Mouse (Mus musculus): ENCODE data around the gene Gm9639. TPM values are rescaled to one million over a fixed set of nuclear protein-coding genes. Genes with fewer than 3 reads are reported as not detected.
"Not testable (repeated sequence)": the region's sequence is repeated elsewhere in the genome, so short reads cannot be mapped to it uniquely, and the experiment has no call there.

Gene Gm9639
- polyA plus RNA-seq, 1 experiment, result not detected

DNA sequence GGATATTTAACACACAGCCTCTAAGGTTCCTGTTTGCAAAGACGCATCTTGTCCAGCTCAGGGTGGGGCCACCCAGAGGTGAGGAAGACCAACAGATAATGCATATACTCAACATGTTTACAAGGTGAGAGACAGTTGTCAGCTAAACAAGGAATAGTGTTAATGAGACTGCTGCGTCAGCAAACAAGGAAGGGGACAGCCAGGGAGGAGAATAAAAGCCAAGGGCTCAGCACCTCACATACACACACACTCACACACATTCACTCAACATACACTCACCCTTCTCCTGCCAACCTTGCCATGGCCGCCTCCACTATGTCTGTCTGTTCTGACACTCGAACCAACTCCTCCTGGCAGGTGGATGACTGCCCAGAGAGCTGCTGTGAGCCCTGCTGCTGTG is 19.5 kb upstream of the Gm9639 start, which contains the start of gene Gm2696:
TSS of gene Gm2696 (plus strand) at position 301 of the 400 bp plus-strand sequence.
- WGBS, result 41% methylated on average over 4 of the region's 4 CpGs
- Histone ChIP-seq H3K4me1 (ENCODE audit: control insufficient read depth, insufficient read depth, insufficient read length, low read length) (no peaks in the 10 kb centered on the region), H3K4me3 (ENCODE audit: low read depth, low read length) (no peak within 1 kb of the TSS), H3K27ac (ENCODE audit: insufficient read depth, low read depth, low read length) (no peak within 1 kb of the TSS), H3K36me3 (ENCODE audit: control insufficient read depth, insufficient read depth, low read length) (no peaks in the 10 kb centered on the region), H3K27me3 (ENCODE audit: control insufficient read depth, insufficient read depth, low read length) (no peaks in the 10 kb centered on the region)
- TF ChIP-seq CTCF (IDR thresholded peaks at IDR 0.05; ENCODE audit: extremely low read depth, insufficient read length, insufficient replicate concordance, low read depth, low read length) (no peak), POLR2A (IDR thresholded peaks at IDR 0.05; ENCODE audit: low read depth, low read length) (no peak)

DNA sequence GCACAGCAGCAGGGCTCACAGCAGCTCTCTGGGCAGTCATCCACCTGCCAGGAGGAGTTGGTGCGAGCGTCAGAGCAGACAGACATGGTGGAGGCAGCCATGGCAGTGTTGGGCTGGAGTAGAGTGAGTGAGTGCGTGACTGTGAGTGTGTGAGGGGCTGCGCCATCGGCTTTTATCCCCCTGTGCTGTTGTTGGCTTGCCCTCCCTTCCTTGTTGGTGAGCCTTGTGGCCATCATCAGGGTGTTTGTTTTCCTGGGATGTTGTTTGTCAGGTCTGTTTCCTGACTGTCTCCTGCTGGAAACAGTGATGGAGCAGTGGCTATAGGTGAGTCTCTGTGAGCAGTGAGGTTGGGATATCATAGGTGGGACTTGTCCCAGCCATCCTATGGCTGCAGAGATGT is 16.9 kb upstream of the Gm9639 start, which contains the start of gene Gm9507:
TSS of gene Gm9507 (minus strand) at position 101 of the 400 bp plus-strand sequence.
- Histone ChIP-seq H3K4me1 (ENCODE audit: control insufficient read depth, insufficient read depth, insufficient read length, low read length) (no peaks in the 10 kb centered on the region), H3K27ac (ENCODE audit: insufficient read depth, low read depth, low read length) (no peak within 1 kb of the TSS), H3K36me3 (ENCODE audit: control insufficient read depth, insufficient read depth, low read length) (no peaks in the 10 kb centered on the region), H3K4me3 (ENCODE audit: low read depth, low read length) (no peak within 1 kb of the TSS), H3K27me3 (ENCODE audit: control insufficient read depth, insufficient read depth, low read length) (no peaks in the 10 kb centered on the region)
- TF ChIP-seq POLR2A (IDR thresholded peaks at IDR 0.05; ENCODE audit: low read depth, low read length), result no peak
- no peak for TF ChIP-seq CTCF (IDR thresholded peaks at IDR 0.05; ENCODE audit: extremely low read depth, insufficient read length, insufficient replicate concordance, low read depth, low read length)
- 55% methylated on average over 5 of the region's 5 CpGs for WGBS

DNA sequence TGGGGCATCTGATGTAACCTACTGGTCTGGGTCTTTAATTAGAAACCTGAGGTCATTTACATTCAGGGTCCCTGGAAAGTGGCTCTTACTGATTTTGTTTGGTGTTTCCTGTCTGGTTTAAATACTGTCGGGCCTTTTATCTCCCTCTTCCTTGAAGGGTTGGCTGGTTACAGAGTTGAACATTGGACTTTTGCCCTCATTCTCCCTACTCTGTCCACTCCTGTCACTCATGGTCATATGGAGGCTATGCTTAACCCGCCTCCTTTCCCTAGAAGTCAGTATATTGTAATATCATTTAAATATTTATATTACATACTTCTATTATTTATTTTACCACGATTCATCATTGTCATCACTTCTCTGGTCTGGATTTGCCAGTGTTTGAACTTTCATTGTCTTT is 9.2 kb upstream of the Gm9639 start:
- Histone ChIP-seq H3K27ac (ENCODE audit: insufficient read depth, low read depth, low read length) (no peak overlapping the region), H3K4me1 (ENCODE audit: control insufficient read depth, insufficient read depth, insufficient read length, low read length) (0 out of 2 replicates have a peak, but pooled peaks cover under 1% of the 10 kb centered on the region), H3K27me3 (ENCODE audit: control insufficient read depth, insufficient read depth, low read length) (no peaks in the 10 kb centered on the region), H3K36me3 (ENCODE audit: control insufficient read depth, insufficient read depth, low read length) (no peaks in the 10 kb centered on the region), H3K4me3 (ENCODE audit: low read depth, low read length) (no peak overlapping the region)
- WGBS, result 22% methylated on average over 3 of the region's 3 CpGs
- TF ChIP-seq CTCF (IDR thresholded peaks at IDR 0.05; ENCODE audit: extremely low read depth, insufficient read length, insufficient replicate concordance, low read depth, low read length) (no peak), POLR2A (IDR thresholded peaks at IDR 0.05; ENCODE audit: low read depth, low read length) (no peak)

DNA sequence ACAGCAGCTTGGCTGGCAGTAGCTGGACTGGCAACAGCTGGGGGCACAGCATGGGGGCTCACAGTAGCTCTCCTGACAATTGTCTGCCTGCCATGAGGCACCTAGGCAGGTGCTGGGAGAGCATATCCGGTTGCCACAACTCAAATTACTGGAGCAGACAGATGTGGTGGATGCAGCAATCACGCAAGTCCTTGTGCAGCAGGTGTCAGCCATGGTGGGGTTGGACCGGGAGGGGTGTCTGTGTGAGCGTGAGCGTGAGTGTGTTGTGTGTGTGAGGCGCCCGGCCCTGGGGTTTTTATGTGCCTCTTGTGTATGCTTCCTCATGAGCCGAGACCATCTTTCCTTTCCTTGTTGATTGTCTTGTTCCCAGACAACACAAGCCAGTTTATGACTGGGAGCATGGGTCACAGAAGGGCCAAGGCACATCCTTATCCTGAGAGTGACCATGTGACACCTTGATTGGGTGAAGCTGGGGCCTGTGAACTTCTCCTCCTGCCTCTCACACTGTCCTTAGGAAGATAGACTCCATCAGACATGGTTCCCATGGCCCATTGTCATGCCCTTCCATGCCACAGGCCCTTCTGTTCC is 4.1 kb upstream of the Gm9639 start, which contains the start of gene Gm19668:
TSS of gene Gm19668 (minus strand) at position 213 of the 588 bp plus-strand sequence.
- Histone ChIP-seq H3K36me3 (ENCODE audit: control insufficient read depth, insufficient read depth, low read length) (no peaks in the 10 kb centered on the region), H3K4me1 (ENCODE audit: control insufficient read depth, insufficient read depth, insufficient read length, low read length) (peaks cover 3% of the 10 kb centered on the region; the same call in 1 of the 2 replicates), H3K4me3 (ENCODE audit: low read depth, low read length) (no peak within 1 kb of the TSS), H3K27me3 (ENCODE audit: control insufficient read depth, insufficient read depth, low read length) (no peaks in the 10 kb centered on the region), H3K27ac (ENCODE audit: insufficient read depth, low read depth, low read length) (no peak within 1 kb of the TSS)
- 46% methylated on average over 8 of the region's 8 CpGs for WGBS
- TF ChIP-seq CTCF (IDR thresholded peaks at IDR 0.05; ENCODE audit: extremely low read depth, insufficient read length, insufficient replicate concordance, low read depth, low read length) (no peak), POLR2A (IDR thresholded peaks at IDR 0.05; ENCODE audit: low read depth, low read length) (no peak)

DNA sequence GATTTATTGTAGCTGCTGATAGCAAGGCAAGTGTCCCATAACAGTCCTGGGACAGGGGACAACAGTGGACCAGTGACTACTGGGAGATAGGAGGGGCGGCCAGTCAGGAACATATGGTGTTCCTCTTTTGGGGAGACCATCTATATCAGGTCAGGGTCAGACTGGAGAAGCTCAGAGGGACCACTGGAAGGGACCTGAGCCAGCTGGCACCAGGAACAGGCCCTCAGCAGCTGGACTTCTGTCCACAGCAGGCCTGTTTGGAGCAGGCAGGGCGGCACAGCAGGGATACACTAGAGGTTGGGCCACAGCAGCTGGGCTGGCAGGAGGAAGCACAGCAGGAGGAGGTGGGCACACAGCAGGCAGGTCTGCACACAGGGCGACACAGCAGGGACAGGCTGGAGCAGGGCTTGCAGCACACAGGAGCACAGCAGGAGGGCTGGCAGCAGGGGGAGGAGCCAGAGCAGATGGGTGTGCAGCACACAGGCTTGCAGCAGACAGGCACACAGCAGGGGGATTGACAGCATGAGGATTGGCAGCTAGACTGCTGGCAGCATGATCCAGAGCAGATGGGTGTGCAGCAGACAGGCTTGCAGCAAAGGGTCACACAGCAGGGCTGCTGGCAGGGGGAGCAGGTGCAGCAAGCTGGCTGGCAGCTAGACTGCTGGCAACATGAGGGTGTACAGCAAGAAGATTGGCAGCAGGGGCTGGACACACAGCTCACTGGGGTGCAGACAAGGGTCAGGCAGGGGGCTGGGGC is 3.5 kb upstream of the Gm9639 start:
- not testable (repeated sequence) for H3K4me3 ChIP-seq (ENCODE audit: low read depth, low read length); H3K27ac ChIP-seq (ENCODE audit: insufficient read depth, low read depth, low read length); H3K4me1 ChIP-seq (ENCODE audit: control insufficient read depth, insufficient read depth, insufficient read length, low read length); H3K36me3 ChIP-seq (ENCODE audit: control insufficient read depth, insufficient read depth, low read length); H3K27me3 ChIP-seq (ENCODE audit: control insufficient read depth, insufficient read depth, low read length)
- 60% methylated on average over 3 of the region's 3 CpGs for WGBS

DNA sequence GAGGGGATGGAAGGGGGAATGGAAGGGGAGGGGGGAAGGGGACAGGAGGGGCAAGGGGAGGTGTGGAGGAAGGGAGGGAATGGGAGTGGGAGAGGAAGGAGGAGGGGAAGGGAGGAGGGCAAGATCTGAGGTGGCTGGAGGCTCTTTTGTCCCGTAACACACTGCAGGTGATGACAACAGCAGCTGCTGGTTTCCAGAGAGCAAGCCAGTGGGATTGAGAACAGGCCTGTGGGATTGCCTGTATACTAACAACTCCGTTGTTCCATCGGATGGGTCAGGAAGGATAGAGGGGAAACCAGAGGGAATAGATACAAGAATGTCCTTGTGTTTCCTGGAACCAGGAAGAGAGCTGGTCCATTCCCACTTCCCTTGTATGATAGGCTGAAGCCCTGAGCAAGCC is 2.8 kb upstream of the Gm9639 start:
- Histone ChIP-seq H3K27me3 (ENCODE audit: control insufficient read depth, insufficient read depth, low read length) (no peaks in the 10 kb centered on the region), H3K36me3 (ENCODE audit: control insufficient read depth, insufficient read depth, low read length) (no peaks in the 10 kb centered on the region), H3K4me3 (ENCODE audit: low read depth, low read length) (no peak overlapping the region), H3K27ac (ENCODE audit: insufficient read depth, low read depth, low read length) (no peak overlapping the region), H3K4me1 (ENCODE audit: control insufficient read depth, insufficient read depth, insufficient read length, low read length) (peaks cover 3% of the 10 kb centered on the region; the same call in 1 of the 2 replicates)
- 50% methylated on average over 3 of the region's 3 CpGs for WGBS
- TF ChIP-seq POLR2A (IDR thresholded peaks at IDR 0.05; ENCODE audit: low read depth, low read length) (no peak), CTCF (IDR thresholded peaks at IDR 0.05; ENCODE audit: extremely low read depth, insufficient read length, insufficient replicate concordance, low read depth, low read length) (no peak)

DNA sequence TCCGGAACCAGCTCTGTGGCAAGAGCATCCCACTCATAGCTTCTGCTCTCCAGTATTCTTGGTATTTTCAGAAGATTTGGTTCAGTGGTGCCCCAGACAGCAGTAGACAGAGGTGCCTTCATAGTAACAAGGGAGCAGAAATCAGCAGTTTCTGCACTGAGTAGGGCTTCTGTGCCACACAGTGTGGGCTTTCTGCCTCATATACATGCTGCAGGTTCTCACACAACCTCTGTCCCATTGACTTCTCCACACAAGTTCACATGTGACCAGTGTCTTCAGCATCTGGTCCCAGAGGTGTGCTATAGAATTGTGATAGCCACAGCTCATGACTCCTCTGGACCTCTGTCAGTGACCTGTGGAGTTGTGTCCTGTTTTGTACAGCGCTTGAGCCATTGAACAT is 6.3 kb downstream of the Gm9639 start:
- H3K27ac ChIP-seq (ENCODE audit: insufficient read depth, low read depth, low read length), result no peak overlapping the region
- WGBS, result 74% methylated on average over 2 of the region's 2 CpGs
- no peaks in the 10 kb centered on the region for H3K36me3 ChIP-seq (ENCODE audit: control insufficient read depth, insufficient read depth, low read length)
- H3K4me3 ChIP-seq (ENCODE audit: low read depth, low read length), result no peak overlapping the region
- H3K4me1 ChIP-seq (ENCODE audit: control insufficient read depth, insufficient read depth, insufficient read length, low read length), result no peaks in the 10 kb centered on the region
- no peak for TF ChIP-seq POLR2A (IDR thresholded peaks at IDR 0.05; ENCODE audit: low read depth, low read length)
- no peaks in the 10 kb centered on the region for H3K27me3 ChIP-seq (ENCODE audit: control insufficient read depth, insufficient read depth, low read length)

DNA sequence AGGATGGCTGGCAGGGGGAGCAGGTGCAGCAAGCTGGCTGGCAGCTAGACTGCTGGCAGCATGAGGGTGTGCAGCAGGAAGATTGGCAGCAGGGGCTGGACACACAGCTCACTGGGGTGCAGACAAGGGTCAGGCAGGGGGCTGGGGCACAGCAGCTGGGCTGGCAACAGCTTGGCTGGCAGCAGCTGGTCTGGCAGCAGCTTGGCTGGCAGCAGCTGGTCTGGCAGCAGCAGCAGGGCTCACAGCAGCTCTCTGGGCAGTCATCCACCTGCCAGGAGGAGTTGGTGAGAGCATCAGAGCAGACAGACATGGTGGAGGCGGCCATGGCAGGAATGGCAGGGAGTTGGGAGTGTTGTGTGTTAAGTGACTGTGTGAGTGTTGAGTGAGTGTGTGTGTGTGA is 7.0 kb downstream of the Gm9639 start, which contains the start of gene Gm7137:
TSS of gene Gm7137 (minus strand) at position 325 of the 400 bp plus-strand sequence.
- H3K27me3 ChIP-seq (ENCODE audit: control insufficient read depth, insufficient read depth, low read length); H3K4me1 ChIP-seq (ENCODE audit: control insufficient read depth, insufficient read depth, insufficient read length, low read length); H3K4me3 ChIP-seq (ENCODE audit: low read depth, low read length); H3K36me3 ChIP-seq (ENCODE audit: control insufficient read depth, insufficient read depth, low read length); H3K27ac ChIP-seq (ENCODE audit: insufficient read depth, low read depth, low read length): not testable (repeated sequence)
- WGBS, result 60% methylated on average over 1 of the region's 1 CpGs

DNA sequence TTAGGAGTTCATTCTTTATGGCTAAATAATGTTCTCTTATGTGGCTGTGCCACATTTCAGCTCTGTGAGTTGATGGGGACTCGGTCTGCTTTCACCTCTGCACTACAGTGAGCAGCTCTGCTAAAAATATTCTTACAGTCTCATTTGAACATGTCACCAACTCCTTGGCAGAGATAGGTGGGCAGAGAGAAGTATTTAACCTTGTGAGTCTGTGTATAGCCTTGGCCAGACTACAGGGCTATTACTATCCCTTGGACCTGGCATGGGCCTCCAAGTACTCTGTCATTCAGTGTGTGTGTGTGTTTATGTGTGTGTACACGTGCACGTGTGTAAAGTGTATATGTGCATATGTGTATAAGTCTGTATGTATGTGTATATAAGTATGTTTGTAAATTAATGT is 11.5 kb downstream of the Gm9639 start:
- not testable (repeated sequence) for H3K27me3 ChIP-seq (ENCODE audit: control insufficient read depth, insufficient read depth, low read length); H3K27ac ChIP-seq (ENCODE audit: insufficient read depth, low read depth, low read length); H3K4me3 ChIP-seq (ENCODE audit: low read depth, low read length); H3K4me1 ChIP-seq (ENCODE audit: control insufficient read depth, insufficient read depth, insufficient read length, low read length); H3K36me3 ChIP-seq (ENCODE audit: control insufficient read depth, insufficient read depth, low read length)
- WGBS, result 91% methylated on average over 2 of the region's 3 CpGs

DNA sequence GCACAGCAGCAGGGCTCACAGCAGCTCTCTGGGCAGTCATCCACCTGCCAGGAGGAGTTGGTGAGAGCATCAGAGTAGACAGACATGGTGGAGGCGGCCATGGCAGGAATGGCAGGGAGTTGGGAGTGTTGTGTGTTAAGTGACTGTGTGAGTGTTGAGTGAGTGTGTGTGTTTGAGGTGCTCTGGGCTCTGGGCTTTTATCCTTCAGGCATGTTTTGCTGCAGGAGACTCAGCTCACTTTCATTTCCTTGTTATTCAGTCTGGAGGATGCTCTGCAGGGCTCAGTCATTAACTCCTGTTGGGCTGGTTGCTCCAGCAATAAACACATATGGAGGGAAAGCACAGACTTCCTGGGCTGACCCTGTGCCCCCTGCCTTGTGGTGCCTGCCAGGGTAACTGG is 12.4 kb downstream of the Gm9639 start, which contains the start of gene Gm3250:
TSS of gene Gm3250 (minus strand) at position 101 of the 400 bp plus-strand sequence.
- H3K27me3 ChIP-seq (ENCODE audit: control insufficient read depth, insufficient read depth, low read length); H3K4me3 ChIP-seq (ENCODE audit: low read depth, low read length); H3K27ac ChIP-seq (ENCODE audit: insufficient read depth, low read depth, low read length); H3K36me3 ChIP-seq (ENCODE audit: control insufficient read depth, insufficient read depth, low read length); H3K4me1 ChIP-seq (ENCODE audit: control insufficient read depth, insufficient read depth, insufficient read length, low read length): not testable (repeated sequence)
- 50% methylated on average over 1 of the region's 1 CpGs for WGBS

Data from small intestine, adult 2 months (tissue).